Mouse (Mus musculus): ENCODE measurements around the gene Wdr54. TPM values are rescaled to one million over a fixed set of nuclear protein-coding genes. Genes with fewer than 3 reads are reported as not detected.

The Wdr54 gene
- polyA plus RNA-seq, 1 experiment from 2014 or later = 15.9 TPM

DNA sequence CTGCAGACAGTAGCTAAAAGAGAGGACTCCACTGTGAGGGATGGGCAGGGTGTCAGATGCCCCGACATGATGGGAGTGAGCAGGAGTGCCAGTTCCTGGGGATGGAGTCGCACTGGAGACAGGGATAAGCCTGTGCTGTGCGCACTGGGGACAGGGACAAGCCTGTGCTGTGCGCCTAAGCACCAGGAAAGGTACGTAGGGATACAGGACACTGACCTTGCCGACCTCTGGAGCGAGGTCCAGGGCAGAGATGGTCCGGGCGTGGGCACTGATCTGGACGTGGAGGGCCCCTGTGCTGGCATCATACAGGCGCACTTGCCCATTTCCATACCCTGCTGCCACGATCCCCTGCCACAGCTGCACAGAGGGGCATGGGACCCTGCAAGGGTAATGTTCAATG lies 3.2 kb downstream of the Wdr54 start:
- WGBS = 84% methylated on average over 12 of the region's 12 CpGs
- Histone ChIP-seq H3K27me3 (ENCODE audit: insufficient read depth, poor library complexity, severe bottlenecking) (peaks cover 13% of the 10 kb centered on the region; the same call in 1 of the 2 replicates), H3K4me3 (no peak overlapping the region), H3K9me3 (no peaks in the 10 kb centered on the region), H3K4me1 (replicated peaks) (peaks cover 52% of the 10 kb centered on the region), H3K27ac (no peak overlapping the region), H3K36me3 (peaks cover 61% of the 10 kb centered on the region)
- DNase-seq (ENCODE audit: low spot score) = no peak

DNA sequence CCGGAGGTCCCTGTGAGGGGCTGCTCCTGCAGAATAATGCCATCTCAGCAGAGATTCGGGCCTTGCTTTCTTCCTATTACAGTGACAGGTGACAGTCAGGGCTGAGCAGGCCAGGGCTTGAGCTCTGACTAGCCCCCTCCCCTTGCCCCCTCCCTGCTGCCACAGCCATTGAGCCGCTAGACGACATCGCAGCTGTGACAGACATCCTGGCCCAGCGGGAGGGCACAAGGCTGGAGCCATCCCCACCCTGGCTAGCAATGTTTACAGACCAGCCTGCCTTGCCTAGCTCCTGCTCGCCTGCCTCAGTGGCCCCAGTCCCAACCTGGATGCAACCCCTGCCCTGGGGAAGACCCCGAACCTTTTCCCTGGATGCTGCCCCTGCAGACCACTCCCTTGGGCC lies 4.5 kb downstream of the Wdr54 start:
- 22% methylated on average over 8 of the region's 8 CpGs for WGBS
- Histone ChIP-seq H3K9me3 (no peaks in the 10 kb centered on the region), H3K36me3 (peaks cover 74% of the 10 kb centered on the region), H3K27me3 (ENCODE audit: insufficient read depth, poor library complexity, severe bottlenecking) (peaks cover 13% of the 10 kb centered on the region; the same call in 1 of the 2 replicates), H3K27ac (peak overlapping the region; percentile 26), H3K4me3 (peak overlapping the region; percentile 21), H3K4me1 (replicated peaks) (peaks cover 54% of the 10 kb centered on the region)
- DNase-seq (ENCODE audit: low spot score) = no peak

DNA sequence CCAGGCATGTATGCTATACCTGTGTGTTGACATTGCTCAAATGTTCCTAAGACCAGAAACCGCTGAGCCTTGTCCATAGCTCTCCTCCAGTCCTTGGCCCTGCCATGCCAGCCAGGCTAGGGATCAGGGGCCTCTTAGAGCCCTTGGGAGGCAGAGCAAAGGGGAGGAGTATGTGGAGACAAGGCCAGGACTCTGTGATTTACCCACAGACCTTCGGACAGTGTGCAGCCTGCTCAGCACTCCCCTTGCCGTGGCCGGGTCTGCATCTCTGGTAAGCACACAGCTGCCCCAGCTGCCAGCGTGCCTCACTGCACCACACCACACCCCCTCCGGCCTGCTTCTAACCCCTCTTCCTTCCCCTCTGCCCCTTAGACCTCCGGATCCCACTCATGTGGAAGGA lies 8.9 kb downstream of the Wdr54 start:
- 54% methylated on average over 7 of the region's 7 CpGs for WGBS
- Histone ChIP-seq H3K36me3 (peaks cover 59% of the 10 kb centered on the region), H3K4me1 (replicated peaks) (peaks cover 43% of the 10 kb centered on the region), H3K4me3 (no peak overlapping the region), H3K27me3 (ENCODE audit: insufficient read depth, poor library complexity, severe bottlenecking) (peaks cover 2% of the 10 kb centered on the region; the same call in 1 of the 2 replicates), H3K27ac (peak overlapping the region; percentile 36), H3K9me3 (no peaks in the 10 kb centered on the region)
- DNase-seq (ENCODE audit: low spot score) = no peak

DNA sequence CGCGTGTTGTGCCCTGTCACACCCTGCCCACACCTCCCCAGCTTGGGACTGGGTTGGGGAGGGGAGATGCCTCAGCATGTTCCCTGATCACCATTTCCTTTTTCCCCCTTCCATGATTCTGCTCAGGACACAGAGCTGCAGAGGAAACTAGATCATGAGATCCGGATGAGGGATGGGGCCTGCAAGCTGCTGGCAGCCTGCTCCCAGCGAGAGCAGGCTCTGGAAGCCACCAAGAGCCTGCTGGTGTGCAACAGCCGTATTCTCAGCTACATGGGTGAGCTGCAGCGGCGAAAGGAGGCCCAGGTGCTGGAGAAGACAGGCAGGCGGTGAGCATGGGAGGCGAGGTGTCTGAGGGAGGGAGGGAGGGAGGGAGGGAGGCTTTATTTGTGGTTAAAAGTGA lies 10.4 kb downstream of the Wdr54 start:
- H3K36me3 ChIP-seq = peaks cover 44% of the 10 kb centered on the region
- no peak for DNase-seq (ENCODE audit: low spot score)
- no peak overlapping the region for H3K4me3 ChIP-seq
- no peaks in the 10 kb centered on the region for H3K9me3 ChIP-seq
- peaks cover 43% of the 10 kb centered on the region for H3K4me1 ChIP-seq (replicated peaks)
- peaks cover 12% of the 10 kb centered on the region for H3K27me3 ChIP-seq (ENCODE audit: insufficient read depth, poor library complexity, severe bottlenecking)
- 82% methylated on average over 9 of the region's 9 CpGs for WGBS
- H3K27ac ChIP-seq = 0 out of 2 replicates have a peak overlapping the region, but pooled peaks have one; percentile 2

DNA sequence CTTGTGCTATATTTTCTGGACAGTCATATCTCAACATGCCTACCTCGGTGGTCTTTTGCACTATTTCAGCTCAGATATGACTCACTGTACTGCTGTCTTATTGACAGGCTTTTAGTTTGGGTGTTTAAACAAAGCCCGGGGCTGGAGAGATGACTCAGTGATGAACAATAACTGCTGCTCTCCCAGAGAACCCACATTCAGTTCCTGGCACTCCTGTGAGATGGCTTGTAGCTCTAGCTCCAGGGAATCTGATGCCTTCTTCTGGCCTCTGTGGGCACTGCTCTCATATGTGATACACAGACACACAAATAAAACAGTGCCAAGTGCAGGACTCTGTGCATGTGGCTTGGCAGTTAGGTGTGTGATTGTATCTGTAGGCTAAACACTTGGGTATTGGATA lies 11.0 kb downstream of the Wdr54 start:
- H3K9me3 ChIP-seq = no peaks in the 10 kb centered on the region
- WGBS = 88% methylated on average over 2 of the region's 2 CpGs
- no peak overlapping the region for H3K27ac ChIP-seq

DNA sequence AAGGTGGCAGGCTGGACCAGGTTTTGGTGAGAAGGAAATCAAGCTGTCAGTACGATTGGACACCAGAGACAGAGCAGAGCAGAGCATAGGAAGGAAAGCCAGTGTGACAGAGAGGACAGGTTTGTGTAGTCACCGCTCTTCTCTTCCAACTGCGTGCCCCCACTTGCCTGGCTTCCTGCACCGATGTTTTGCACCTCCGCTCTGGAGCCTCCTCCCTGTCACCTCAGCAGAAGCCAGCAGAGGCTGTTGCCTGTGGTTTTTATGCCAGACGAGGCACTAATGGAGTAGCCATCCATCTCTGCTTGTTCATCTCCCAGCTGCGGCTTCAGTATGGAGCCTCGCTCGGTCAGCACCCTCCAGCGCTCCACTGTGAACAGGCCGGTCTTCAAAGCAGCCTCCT lies 13.3 kb downstream of the Wdr54 start:
- Histone ChIP-seq H3K4me1 (replicated peaks) (peaks cover 64% of the 10 kb centered on the region), H3K27me3 (ENCODE audit: insufficient read depth, poor library complexity, severe bottlenecking) (peaks cover 12% of the 10 kb centered on the region), H3K36me3 (peaks cover 26% of the 10 kb centered on the region), H3K27ac (peak overlapping the region; percentile 43; the same call in 1 of the 2 replicates), H3K9me3 (no peaks in the 10 kb centered on the region), H3K4me3 (peak overlapping the region; percentile 52; the same call in 1 of the 2 replicates)
- DNase-seq (ENCODE audit: low spot score) = no peak
- 55% methylated on average over 11 of the region's 11 CpGs for WGBS

More for the DNA sequence above, 11.0 kb downstream of the Wdr54 start:
- peaks cover 41% of the 10 kb centered on the region for H3K4me1 ChIP-seq (replicated peaks)
- H3K36me3 ChIP-seq = peaks cover 38% of the 10 kb centered on the region
- peaks cover 12% of the 10 kb centered on the region for H3K27me3 ChIP-seq (ENCODE audit: insufficient read depth, poor library complexity, severe bottlenecking)
- no peak for DNase-seq (ENCODE audit: low spot score)
- H3K4me3 ChIP-seq = no peak overlapping the region

DNA sequence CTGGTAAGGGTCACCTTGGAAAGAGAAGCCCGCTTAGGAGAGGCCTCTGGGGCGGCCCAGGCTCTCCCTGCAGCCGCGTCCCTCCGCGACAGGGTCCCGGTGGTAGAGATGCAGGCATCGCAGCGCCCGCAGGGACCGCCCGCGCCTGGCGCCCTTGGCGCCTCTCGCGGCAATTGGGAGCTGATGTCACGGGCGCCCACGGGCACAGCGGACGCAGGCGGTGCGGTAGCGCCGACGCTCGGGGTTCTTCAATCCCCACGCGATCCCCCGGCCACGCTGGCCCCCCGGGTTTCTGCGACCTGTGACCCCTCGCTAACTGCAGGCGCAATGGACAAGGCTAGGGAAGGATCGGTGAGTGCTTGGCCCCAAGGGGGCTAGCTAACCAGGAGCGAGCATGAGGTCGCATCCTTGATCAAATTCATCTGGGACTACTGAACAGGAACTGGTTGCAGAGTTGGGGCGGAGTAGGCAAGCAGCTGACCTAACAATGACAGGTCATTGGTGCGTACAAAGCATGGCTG lies 13.9 kb downstream of the Wdr54 start:
- Histone ChIP-seq H3K9me3 (no peaks in the 10 kb centered on the region), H3K27ac (peak overlapping the region; percentile 76)
- 2% methylated on average over 41 of the region's 41 CpGs for WGBS

DNA sequence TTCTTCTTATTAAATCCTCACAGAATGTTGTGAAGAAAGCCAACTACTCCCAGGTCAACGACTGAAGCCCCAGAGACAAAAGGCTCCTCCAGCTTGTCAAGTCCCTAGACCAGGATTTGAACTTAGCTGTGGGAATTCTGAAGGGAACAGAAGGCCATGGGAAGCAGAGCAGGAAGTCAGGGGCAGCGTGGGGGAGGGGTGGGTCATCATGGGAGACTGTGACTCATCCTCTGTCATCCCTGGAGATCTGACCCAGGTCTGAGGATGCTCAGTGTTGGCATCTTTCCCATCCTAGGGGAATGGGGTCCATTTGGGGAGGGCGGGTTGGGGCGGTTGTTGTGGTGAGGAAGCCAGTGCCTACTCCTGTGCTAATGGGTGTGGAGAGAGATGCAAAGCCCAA lies 14.6 kb downstream of the Wdr54 start:
- H3K4me1 ChIP-seq (replicated peaks) = peaks cover 69% of the 10 kb centered on the region
- H3K36me3 ChIP-seq = peaks cover 13% of the 10 kb centered on the region
- no peak for DNase-seq (ENCODE audit: low spot score)
- 26% methylated on average over 4 of the region's 4 CpGs for WGBS
- H3K4me3 ChIP-seq = peak overlapping the region; percentile 52
- H3K27ac ChIP-seq = peak overlapping the region; percentile 76
- H3K9me3 ChIP-seq = no peaks in the 10 kb centered on the region
- H3K27me3 ChIP-seq (ENCODE audit: insufficient read depth, poor library complexity, severe bottlenecking) = peaks cover 12% of the 10 kb centered on the region

More for the DNA sequence above, 13.9 kb downstream of the Wdr54 start:
- Histone ChIP-seq H3K4me1 (replicated peaks) (peaks cover 69% of the 10 kb centered on the region), H3K27me3 (ENCODE audit: insufficient read depth, poor library complexity, severe bottlenecking) (peaks cover 12% of the 10 kb centered on the region), H3K36me3 (peaks cover 20% of the 10 kb centered on the region), H3K4me3 (peak overlapping the region; percentile 52)
- peak; percentile 46 for DNase-seq (ENCODE audit: low spot score)

DNA sequence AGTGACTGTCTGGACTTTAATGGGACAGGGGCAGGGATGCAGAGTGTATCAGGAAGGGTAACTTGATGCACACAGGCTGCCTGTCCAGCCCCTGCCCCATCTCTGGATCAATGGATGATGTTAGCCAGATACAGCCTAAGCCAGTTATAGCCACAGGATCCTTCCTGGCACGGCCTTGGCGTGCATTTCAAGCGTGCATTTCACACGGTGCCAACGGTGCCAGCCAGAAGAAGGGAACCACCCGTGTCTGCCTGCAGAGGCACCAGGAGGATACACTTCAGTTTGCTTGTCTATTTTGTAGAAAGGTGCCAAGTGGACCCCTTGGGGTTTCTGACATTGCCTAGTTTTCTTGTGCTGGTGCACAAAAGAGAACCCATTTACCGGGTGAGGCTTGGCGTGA lies 16.2 kb downstream of the Wdr54 start:
- peaks cover 23% of the 10 kb centered on the region for H3K27me3 ChIP-seq (ENCODE audit: insufficient read depth, poor library complexity, severe bottlenecking)
- no peak for DNase-seq (ENCODE audit: low spot score)
- H3K9me3 ChIP-seq = no peaks in the 10 kb centered on the region
- H3K4me3 ChIP-seq = no peak overlapping the region
- H3K27ac ChIP-seq = no peak overlapping the region
- 95% methylated on average over 8 of the region's 8 CpGs for WGBS
- peaks cover 79% of the 10 kb centered on the region for H3K4me1 ChIP-seq (replicated peaks)
- peaks cover 11% of the 10 kb centered on the region; the same call in 1 of the 2 replicates for H3K36me3 ChIP-seq

DNA sequence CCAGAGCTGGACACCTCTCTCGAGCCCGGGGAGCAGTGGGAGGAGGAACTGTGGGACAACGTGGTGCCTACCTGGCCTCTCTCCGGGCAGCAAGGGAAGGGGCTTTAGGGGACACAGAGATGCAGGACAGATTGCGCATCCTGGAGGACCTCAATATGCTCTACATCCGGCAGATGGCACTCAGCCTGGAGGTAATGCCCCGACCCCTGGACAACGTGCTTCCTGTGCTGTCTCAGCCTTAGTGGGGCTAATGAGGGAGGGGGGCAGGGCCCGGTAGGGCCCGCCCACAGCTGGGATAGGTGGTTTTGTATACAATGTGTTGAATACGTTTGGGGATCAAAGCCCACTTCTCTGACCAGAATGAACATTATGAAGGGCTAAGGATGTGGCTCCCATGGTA lies 18.1 kb downstream of the Wdr54 start:
- H3K27me3 ChIP-seq (ENCODE audit: insufficient read depth, poor library complexity, severe bottlenecking) = peaks cover 28% of the 10 kb centered on the region
- peaks cover 87% of the 10 kb centered on the region for H3K4me1 ChIP-seq (replicated peaks)
- peaks cover 11% of the 10 kb centered on the region; the same call in 1 of the 2 replicates for H3K36me3 ChIP-seq
- H3K4me3 ChIP-seq = peak overlapping the region; percentile 84
- peak overlapping the region; percentile 100 for H3K27ac ChIP-seq
- no peaks in the 10 kb centered on the region for H3K9me3 ChIP-seq
- DNase-seq (ENCODE audit: low spot score) = peak; percentile 76
- under 1% methylated on average over 11 of the region's 11 CpGs for WGBS

DNA sequence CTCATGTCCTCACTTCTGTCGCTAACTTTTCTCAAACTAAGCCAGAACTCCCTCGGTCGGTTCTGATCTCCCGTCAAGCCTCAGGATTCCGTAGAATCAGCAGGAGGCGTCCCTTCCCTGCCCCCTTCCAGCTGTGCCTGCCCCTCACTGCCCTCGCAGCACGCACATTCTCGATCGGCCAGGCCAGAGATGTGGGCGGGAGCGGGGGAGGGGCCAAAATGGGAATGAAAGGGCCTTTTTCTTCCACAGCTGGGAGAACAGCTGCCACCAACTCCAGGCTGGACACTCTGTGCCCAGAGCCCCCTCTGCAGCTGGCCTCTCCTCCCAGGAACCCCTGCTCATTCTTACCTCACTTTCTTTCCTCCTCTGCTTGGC lies 18.6 kb downstream of the Wdr54 start:
- Histone ChIP-seq H3K27ac (peak overlapping the region; percentile 100), H3K36me3 (peaks cover 11% of the 10 kb centered on the region; the same call in 1 of the 2 replicates), H3K4me1 (replicated peaks) (peaks cover 82% of the 10 kb centered on the region), H3K9me3 (no peaks in the 10 kb centered on the region), H3K4me3 (peak overlapping the region; percentile 84), H3K27me3 (ENCODE audit: insufficient read depth, poor library complexity, severe bottlenecking) (peaks cover 28% of the 10 kb centered on the region)
- peak; percentile 93 for DNase-seq (ENCODE audit: low spot score)
- under 1% methylated on average over 12 of the region's 12 CpGs for WGBS

DNA sequence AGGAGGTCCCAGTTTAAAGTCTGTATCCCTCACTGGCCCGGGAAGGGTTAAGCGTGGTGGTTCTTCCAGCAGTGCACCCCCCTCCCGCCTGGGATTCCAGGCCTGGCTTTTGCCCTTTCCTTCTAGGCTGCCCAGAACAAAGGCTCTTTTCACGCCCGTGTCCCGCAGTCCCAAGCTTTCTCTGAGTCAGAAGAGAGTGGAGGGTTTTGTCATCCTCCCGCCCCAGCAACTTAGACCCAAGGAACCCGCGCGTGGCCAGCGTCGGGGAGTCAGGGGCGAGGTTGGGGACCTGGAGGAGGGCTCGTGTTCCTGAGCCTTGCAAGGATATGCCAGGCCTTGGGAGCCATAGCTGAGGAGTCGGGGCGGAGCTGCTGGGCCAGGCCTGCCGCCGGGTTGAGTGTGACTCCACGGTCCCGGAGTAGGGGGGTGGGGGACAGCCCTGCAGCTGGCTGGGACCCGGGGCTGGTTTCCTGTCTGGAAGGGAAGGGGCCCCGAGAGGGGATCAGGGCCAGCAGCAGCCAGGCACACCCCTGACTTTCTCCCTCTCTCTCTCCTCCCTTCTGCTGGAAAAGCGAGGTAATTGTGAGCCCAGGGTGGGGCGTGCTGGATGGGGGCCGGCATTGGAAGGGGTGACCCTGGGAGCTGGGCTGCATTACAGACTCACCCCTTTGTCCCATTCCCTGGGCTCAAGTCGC lies 19.2 kb downstream of the Wdr54 start:
- Histone ChIP-seq H3K27me3 (ENCODE audit: insufficient read depth, poor library complexity, severe bottlenecking) (peaks cover 25% of the 10 kb centered on the region), H3K4me3 (peak overlapping the region; percentile 84), H3K4me1 (replicated peaks) (peaks cover 77% of the 10 kb centered on the region), H3K27ac (peak overlapping the region; percentile 100), H3K9me3 (no peaks in the 10 kb centered on the region), H3K36me3 (peaks cover 11% of the 10 kb centered on the region; the same call in 1 of the 2 replicates)
- DNase-seq (ENCODE audit: low spot score) = peak; percentile 92
- WGBS = under 1% methylated on average over 26 of the region's 26 CpGs

DNA sequence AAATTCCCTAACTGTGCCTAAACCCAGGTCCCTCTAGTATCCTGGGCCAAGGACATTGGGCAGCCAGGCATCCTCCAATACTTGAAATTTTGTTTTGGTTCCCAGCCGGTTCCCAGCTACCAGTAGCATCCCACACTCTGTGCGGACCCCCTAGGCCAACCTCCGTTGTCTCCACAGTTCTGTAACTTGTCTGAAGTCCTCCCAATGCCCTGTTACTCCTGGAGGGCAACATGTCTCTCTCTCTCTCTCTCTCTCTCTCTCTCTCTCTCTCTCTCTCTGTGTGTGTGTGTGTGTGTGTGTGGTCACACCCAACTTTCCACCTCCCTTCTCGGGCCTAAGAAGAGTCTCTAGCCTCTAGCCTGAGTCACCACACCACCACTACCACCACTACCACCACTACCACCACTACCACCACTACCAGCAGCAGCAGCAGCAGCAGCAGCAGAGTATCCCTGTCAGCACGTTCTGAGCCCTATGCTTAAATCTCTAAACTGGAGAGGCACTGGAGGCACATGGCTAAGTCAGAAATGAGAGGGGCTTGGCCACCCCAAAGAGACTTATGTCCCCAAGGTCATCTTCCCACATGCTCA lies 19.8 kb downstream of the Wdr54 start:
- DNase-seq (ENCODE audit: low spot score) = no peak
- Histone ChIP-seq H3K9me3 (no peaks in the 10 kb centered on the region), H3K27ac (peak overlapping the region; percentile 100), H3K27me3 (ENCODE audit: insufficient read depth, poor library complexity, severe bottlenecking) (peaks cover 18% of the 10 kb centered on the region), H3K4me3 (peak overlapping the region; percentile 84), H3K4me1 (replicated peaks) (peaks cover 71% of the 10 kb centered on the region), H3K36me3 (peaks cover 11% of the 10 kb centered on the region; the same call in 1 of the 2 replicates)
- WGBS = 5% methylated on average over 5 of the region's 5 CpGs
